Mouse (Mus musculus) thymus, postnatal 36 days (tissue): ENCODE measurements around the gene Mlc1.

Source experiments
- DNase-seq, 2 experiments: peaks; one replicate each; pipeline ENCODE4 v3.0.0; 2022; ENCODE audit warnings: mixed read lengths in 2 of 2

Mlc1 gene

DNA sequence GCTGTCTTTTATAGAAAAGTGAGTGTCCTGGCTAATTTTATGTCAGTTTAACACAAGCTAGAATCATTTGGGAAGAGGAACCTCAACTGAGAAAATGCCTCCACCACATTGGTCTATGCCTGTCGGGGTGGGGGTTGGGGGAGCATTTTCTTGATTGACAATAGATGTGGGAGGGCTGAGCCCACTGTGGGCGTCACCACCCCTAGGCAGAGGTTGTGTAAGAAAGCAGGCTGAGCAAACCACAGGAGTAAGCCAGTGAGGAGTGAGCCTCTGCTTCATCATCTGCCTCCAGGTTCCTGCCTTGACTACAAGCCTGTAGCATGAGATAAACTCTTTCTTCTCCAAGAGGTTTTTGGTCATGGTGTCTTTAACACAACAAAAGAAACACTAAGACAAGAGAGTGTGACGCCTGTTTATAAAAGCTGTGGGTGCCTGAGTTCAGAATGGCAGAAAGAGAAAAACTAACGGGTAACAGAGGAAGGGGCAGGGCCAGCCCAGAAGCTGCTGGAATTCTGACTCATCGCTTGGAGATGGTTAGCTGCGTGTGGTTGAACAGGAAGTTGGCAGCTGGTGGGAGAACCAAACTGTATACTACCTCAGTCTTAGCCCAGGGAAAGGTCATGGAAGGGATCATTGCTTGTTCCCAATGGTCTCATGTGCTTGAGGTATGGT is 42.1 kb downstream of the Mlc1 start:
- no peak for DNase-seq

DNA sequence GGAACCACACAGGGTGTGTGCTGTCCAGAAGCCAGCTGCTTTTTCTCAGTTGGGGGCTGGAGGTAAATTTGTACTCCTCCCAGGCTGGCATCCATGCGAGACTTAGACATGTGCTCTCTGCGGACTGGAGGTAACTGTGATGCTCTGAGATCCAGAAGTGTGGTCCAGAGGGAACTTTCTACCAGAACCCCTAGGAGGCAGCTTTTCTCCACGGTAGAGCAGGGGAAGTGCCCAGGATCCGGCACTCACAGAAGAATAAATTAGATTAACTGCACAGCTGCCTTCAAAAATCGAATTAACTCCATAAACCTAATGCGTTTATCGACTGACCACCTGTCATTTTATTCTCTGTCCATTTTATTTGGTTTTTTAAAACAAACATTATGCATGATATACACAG is 44.7 kb downstream of the Mlc1 start:
- DNase-seq, result no peak

DNA sequence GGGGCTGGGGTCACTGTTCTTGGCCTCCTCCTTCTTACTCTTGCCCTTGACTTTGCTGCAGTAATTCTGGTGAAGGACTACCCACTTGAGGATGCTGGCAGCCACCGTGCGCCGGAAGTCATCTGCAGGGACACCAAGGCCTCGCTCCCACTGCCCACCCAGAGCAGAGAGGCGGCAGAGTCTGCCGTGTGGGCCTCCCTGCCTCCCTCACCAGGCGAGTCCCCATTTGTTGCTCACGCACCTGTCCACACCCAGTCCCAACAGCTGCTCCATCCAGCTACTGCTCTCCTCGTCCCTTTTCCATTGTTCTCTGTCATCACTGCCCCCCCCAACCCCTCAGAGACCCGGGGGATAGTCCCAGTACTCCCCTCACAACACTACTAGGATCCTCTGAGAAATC is 46.1 kb downstream of the Mlc1 start:
- DNase-seq, result no peak

DNA sequence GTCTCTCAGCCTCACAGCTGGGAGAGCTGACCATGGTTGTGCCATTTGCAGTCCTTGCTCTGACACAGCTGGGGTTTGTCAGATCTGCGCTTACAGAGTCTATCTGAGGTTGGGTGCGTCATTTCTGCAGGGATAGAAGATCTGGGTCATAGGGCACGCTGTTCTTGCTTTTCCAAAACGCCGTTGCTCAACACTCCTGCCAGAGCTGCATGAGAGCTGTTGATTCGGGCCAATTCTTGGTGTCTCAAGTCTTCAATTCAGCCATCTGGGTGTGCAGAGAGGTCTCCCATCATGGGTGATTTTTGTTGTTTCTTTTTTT is 56.9 kb downstream of the Mlc1 start:
- DNase-seq, result no peak

DNA sequence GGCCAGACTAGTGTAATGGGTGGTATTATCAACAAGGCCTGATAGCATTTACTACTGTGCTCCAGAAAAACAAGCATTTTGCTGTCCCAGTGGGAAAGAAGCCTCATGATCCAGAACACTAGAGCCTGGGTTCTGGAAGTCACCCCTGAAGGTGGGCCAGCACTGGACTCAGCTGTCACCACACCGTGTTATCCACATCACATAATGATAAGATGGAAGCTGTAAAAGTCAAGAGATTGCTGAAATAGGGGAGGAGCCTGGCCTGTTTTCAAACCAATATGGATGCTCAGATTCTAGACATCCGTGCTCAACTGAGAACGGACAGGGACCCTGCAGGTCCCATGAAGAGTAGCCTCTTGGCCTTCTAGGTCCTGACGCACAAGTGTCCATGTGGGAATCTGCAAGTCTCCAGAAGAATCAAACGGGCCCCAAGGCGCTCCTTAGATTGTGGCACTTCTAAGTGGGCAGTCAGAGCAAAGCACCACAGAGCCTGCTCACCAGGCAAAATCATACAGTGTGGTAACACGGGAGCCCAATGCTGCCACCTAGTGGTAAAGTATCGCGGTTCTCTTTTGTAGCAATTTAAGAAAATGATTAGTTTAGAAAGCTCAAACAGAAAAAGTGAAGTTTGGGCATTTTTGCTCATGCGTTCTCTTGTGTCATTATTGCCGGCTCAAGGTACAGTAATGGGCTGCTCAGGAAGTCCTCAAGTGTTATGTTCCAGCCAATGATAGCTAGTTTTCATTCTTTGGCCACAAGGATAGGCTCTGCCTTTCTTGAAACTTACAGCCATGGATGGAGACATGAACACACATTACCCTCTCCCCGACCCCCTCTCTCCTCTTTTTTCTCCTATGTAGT is 57.4 kb downstream of the Mlc1 start:
- DNase-seq, result peak; percentile 34 to 40

DNA sequence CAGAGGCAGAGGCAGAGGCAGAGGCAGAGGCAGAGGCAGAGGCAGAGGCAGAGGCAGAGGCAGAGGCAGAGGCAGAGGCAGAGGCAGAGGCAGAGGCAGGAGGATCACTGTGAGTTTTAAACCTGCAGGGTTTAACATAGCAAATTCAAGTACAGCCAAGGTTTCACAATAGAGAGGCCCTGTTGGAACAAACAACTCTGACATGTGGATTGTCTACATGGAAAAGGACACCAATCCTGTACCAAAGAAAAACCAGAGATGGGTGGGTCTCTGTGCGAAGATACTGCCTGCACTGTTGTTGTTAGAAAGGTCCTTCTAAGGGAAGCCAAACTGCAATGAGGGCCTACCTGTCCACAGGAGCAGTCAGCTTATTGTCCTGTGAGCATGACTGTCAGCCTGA is 58.7 kb downstream of the Mlc1 start:
- no peak for DNase-seq

DNA sequence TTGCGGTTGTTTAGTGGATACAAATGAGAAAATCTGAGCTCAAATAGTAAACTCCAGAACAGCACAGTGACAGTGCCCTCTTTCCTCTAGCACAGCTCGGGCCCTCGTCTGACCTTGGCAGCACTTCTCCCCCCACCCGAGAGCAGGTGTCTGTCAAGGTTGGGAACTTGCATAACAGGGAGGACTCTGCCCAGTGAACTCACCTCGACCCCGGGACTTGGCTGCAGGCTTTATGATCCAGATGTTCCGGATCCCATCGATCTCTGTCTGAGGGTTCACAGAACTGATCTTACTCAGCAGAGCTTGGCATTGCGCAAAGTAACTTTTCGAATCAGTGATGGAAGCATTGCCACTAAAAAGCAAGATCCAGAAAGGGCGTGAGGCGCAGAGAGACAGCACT is 59.5 kb downstream of the Mlc1 start:
- no peak for DNase-seq

DNA sequence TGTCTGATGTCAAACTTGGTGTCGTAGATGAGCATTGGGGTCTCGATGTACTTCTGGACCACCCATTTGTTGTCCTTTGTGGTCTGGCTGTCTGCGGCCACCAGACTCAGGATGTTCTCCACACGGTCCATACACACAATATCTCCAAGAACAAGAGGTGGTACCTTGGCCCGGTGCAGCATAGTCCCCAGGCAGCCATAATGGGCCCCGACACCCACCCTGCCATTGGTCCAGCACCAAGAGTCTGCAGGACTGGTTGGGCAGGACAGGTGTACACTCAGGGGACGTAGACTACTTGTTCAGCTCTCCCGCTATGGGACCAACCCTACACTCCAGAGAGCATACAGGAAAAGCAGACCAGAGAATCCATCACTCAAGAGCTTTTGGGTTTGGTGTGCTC is 61.7 kb downstream of the Mlc1 start:
- no peak for DNase-seq

DNA sequence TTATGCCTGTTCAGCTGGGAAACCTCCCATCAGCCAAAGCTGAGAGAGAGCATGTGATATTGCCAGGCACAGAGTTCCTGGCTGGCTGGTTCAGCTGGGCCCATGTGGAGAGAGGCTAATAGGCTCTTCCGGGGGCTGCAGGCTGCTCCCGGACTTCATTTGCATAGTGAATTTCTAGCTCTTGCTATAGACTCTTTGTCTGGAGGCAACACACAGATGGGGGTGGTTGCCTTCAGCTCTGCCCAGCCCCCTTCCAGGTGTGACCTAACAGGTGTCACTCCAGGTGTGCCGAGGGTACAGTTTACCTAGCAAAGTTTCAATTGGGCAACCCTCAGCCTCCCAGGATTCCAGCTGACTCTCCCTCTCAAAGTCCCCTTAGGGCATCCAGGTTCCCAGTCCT is 62.4 kb downstream of the Mlc1 start:
- DNase-seq, result no peak

DNA sequence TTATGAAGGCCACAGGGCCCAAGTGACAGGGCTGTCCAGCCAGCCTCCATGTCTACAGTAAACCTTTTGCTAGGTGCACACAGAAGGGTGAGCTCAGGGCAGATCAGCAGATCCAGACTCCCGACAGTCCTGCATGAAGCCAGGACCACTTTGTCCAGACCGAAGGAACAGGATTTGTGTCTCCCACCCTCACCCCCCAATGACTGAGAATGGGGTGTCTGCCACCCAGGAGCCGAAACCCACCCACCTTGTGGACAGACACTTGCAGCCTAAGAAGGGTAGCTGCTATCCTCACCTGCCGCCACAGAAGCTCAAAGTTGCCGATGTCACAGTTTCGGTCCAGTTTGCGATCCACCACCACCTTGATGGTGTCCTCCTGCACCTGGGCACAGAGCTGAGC is 63.8 kb downstream of the Mlc1 start:
- DNase-seq, result no peak

DNA sequence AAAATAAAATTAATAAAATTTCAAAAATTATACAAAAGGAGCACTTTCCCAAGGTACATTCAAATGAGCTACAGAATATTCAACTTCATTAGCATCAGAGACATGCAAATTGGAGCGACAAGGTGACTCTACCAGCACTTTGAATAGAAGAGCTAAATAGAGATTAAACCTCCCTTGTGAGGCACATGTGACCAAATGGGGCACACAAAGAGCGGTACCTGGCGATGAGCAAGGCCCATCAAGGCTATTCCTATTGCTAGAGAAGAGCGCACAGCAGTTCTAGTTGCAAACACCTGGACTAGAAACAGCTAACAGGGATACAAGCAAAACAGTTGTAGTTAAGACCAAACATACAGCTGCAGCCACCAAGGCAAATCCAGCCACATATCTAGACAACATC is 72.5 kb downstream of the Mlc1 start:
- DNase-seq, result no peak
